Mouse (Mus musculus) monocyte, adult 5-6 weeks (primary cell): ENCODE results near the gene Phf7. TPM values are rescaled to one million over a fixed set of nuclear protein-coding genes. Genes with fewer than 3 reads are reported as not detected.

Source experiments
- ATAC-seq: fragments of 153-309, 156-312 bp; replicated peaks from 2 replicates; pipeline ENCODE4 v1.8.0; 2017; ENCODE audit warnings: mild to moderate bottlenecking; ENCODE audit not compliant: low TSS enrichment, insufficient number of reproducible peaks, severe bottlenecking, poor library complexity, low FRiP score
- total RNA-seq: library from RNA; stranded (forward); fragments of 200-1000, 200-491, 200-594 nt; gene quantifications from 3 replicates; pipeline ENCODE4 v1.2.3, GENCODE M21; 2017

Phf7 gene
- total RNA-seq, 1 experiment from 2014 or later = 14.0 TPM

DNA sequence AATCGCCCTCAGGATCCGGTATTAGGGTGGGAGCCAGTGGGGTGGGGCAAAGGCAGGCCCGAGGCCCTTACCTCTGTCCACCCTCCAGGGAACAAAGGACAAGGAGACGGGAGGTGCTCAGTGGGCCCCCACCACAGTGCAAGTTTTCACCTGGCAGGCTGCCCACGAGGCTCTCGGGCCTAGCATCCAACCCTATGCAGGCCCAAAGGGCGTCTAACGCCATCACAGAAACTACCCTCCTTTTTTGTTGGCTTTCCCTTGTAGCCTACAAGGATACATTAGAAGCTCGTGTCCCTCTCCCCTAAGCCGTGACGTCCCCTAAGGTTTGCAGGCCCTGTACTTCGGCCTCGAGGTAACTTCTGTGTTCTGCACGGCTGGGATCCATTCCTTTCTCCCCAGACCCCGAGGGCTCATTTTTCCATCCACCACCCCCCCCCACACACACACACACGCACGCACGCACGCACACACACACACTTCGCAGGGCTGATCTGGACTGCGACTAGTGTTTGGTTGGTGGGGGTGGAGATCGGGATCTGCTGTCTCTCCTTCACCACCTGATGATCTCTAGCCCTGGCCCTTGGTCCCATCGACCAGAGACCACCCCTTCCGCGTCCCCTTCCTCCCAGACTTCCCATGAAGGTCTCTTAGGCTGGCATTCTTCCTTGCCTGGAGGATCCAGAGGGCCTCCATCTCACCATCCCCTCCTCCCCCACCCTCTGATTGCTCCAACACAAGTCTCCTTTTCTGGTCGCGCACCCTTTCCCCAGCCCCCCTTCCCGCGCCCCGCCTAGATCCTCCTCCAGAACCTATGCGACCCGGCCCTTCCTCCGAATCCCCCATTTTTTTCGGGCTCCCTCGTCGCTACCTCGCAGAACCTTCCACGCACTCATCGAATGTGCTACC is 45.3 kb downstream of the Phf7 start:
- ATAC-seq = no peak

DNA sequence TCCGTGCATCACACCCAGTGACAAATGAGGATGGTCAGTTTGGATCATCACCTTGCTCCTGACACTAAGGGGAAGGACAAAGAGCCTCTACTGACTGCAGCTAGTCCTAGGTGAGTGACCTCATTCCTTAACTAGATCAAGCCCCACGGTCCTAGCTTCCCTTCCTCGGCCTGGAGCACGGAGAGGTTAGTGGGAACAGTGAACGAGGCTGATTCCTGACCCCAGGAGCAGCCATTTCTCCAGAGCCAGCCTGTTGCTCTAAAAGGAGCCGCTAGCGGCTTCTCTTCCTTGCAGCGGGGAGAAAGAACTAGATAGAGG is 45.9 kb downstream of the Phf7 start:
- ATAC-seq = no peak

DNA sequence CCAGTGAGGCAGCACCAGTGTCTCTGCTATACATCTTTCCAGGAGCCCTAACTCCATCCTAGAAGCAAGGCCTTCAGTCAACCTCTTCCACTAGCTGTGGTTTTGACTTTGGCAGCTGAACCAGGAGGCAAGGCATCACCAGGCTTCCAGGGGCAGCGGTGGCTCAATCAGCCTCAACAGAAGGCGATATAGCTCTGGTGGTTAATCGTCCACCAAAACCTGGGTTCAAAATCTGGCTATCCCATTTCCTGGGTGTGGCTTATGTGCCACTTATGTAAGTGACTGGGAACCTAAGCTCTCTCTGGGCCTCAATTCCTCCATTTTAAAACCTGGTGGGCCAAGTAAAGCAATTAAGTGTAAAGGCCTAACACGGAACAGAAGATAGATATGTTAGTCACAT is 46.3 kb downstream of the Phf7 start:
- ATAC-seq = no peak

DNA sequence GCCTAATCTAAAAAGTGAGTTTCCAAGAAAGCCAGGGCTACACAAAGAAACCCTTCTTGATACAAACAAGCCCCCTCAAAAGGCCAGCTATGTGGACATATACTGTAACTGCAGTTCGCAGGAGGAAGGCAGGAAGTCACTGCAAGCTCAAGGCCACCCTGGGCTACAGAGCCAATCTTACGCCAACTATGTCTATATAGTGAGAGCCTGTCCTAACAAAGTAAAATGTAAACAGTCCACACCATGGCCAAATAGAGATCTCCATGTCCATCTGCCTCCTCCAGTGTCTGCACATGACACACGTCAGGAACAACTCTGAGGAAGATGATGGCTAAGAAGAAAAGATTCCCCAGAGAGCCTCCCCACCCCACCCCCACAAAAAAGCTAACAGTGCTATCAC is 51.1 kb downstream of the Phf7 start:
- no peak for ATAC-seq

DNA sequence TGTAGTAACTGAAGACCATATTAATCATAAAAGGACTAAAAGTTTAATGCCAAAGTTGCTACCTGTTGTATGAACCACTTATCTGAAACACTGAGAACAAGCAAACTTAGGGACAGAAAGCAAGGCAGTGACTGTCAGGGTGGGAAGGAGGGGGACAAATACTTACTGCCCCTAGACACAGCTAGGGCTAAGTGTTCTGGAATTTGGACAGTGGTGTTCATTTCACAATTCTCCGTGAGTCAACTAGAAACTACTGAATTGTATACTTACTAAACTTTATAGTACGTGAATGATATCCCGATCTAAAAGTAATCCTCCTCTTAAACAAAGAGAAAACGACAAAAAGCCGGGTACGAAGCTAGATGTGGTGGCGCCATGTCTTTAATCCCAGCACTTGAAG is 51.5 kb downstream of the Phf7 start:
- no peak for ATAC-seq

DNA sequence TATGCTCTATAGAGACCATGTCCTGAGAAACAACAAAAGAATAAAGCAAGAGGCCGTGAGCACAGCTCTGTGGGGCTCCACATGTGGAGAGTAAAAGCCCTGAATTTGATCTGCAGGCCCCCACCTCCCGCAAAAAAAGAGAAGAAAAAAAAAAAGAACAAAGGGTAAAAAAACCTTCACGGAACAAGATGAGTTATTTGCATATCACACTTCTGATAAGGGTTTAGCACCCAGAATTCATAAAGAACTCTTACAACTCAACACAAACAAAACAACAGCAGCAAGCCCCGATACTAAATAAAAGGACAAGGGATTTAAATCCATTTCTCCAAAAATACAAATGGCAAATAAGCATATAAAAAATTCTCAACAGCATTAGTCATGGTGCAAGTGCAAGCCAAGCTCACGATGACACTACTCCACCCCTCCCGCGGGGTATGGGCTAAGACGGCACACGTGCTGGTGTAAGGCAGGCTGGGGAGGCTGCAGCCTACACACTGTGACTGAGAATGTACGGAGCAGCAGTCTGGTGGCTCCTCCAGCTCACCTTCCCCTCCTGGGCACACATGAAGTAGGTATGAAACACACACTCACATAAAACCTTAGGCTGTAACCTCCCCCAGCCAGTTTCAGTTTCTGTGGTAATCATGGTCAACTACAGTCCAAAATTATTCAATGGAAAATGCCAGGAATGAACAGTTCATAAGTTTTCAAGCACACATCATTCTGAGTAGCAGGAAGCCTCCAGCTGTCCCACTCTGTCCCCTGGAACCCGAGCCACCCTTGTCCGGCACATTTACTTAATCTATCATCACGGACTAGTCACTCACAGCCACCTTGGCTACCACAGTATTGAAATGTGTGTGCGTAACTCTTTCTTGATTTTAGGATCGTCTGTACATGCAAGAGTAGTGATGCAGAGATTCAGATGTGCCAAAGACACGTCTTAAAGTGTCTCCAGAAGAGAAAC is 53.3 kb downstream of the Phf7 start:
- no peak for ATAC-seq

DNA sequence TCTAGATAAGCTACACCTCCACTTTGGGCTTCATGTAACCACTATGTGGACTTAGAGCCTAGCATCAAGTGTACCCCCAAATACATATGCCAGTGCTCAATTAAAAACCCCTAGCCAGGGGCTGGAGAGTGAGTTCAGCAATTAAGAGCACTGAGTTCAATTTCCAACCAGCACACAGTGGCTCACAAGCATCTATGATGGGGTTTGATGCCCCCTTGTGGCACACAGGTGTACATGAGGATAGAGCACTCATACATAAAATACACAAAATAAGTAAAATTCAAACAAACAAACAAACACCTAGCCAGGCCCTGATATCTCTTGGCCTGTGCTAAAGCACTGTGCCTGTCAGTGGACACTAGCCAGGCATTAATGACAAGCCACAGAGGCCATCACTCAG is 55.1 kb downstream of the Phf7 start:
- ATAC-seq = peak; percentile 63; the same call in 1 of the 2 replicates

DNA sequence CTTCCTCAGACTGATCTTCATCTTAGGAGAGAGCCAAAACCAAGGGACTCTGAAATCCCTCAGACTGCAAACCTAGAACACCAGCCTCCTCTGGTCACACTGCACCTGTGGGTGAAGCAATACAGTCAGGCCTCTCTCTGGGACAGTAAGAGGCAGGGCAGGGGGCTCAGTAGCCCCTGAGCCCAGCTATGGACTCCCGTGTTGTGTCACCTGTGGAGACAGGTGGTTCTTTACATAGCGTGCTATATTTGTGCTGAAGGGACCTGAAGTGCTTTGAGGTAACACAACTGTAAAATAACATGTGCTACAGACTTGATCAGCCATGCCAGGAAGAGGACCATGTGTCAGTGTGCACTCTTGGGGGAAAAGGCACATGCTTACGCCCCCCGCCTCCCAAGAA is 55.6 kb downstream of the Phf7 start:
- no peak for ATAC-seq

DNA sequence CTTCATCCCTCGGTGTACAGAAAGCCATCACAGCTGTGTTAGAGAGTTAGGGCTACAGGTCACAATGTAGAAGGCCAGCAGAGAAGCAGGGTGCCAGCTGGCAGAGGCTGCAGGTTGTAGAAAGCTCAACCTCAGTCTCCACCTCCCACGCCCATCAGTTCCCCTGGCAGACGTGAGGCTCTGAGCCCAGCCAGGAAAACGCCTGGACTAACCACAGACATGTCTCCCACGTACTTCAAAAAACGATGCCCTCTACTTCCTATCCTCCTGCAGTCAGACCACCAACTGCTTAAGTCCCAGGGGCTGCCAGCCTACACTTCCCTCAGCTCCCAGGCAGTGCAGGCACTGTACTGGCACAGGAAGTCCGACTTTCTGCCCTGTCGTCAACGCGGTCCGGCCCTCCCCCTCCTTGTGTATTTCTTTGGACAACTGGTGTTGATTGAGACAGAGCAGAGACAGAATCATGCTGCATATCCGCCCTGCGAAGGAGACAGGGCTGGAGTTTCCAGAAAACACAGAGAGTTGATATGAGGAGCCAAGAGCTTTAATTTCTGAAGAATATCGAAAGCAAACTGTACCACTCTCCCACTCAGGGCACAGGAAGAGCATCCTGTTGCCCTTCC is 56.1 kb downstream of the Phf7 start:
- ATAC-seq = no peak; the same call in 1 of the 2 replicates

DNA sequence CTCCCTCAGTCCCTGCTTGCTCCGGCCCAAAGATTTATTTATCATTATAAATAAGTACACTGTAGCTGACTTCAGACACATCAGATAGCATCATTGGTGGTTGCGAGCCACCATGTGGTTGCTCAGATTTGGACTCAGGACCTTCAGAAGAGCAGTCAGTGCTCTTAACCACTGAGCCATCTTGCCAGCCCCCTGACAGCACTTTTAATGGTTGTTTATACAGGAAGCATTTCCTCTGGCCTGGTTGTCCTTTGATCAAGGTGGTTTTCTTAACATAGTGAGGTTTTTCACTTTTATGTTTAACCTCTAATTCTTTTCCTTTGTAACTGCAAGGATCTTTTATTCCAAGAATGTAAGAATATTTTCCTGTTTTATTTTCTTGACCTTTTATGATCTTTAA is 56.7 kb downstream of the Phf7 start:
- ATAC-seq = no peak

DNA sequence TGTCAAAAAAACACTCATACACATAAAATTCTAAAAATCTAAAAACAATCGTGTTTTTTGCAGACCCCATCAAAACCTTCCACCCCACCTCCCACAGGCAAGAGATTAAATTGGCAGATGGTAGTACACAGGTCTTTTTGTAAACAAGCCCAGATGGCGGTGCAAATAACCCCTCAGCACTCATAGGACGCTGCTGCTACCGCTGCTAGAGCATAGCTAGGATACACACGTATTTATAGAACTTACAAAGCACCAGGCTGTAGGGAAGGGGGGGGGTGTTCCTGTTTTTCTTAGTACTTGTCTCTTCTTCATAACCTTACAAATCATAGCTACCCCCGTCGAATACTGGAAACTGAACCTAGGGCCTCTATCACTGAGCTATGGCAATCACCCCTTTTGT is 57.3 kb downstream of the Phf7 start:
- ATAC-seq = no peak

DNA sequence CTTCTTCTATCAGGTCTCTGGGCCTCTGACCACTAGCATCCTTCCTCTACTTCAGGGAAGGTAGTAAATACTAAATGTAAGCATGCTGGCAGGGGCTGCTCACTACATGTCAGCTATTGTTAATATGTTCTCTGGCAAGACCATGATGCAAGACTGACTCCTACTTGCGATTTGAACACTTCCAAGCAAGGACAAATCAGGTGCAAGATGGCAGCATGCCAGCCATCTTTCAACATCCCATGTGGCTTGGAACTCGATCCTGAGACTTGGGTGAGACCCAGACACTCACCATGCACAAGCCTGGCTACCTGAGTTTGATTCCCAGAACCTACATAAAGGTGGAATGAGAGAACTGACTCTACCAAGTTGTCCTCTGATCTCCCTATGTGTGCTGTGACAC is 59.2 kb downstream of the Phf7 start:
- ATAC-seq = no peak

DNA sequence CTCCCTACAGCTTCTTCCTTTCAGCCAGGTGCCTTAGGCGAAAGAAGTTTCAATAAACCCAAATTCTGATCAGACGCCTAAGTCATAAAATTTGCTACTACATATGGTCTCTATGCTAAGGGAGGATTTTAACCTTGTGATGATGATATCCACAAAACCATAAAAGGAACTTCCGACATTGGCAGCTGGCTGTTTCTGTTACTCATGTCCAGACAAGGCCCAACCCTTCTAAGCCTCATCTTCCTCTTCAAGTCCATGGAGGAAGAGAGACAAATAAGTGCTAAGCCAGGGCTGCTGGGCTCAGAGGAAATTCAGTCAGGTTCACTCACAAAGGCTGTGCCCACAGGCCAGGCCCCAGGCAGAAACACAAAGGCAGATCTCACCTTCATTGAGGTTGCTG is 61.8 kb downstream of the Phf7 start:
- 0 out of 2 replicates have a peak, but pooled peaks have one; percentile 48 for ATAC-seq

DNA sequence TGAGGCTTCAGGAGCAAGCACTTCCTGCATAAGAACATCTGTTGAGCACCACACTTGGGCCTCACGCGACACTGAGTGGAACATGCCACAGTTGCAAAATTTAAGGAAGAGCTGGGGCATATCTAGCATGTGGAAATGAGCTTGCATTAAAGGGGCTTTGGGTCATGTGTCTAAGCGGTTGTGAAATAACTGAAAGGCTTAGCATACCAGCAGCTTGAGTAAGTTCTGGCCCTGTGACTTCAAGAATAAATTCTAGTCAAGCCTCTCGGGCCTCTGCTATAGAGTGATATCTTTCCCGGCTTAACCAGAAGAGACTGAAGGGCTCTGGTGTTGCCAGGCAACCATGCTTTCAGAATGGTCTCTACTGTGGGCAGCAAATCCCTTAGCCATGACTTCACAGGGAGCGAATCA is 62.3 kb downstream of the Phf7 start:
- ATAC-seq = peak; percentile 22; the same call in 1 of the 2 replicates

Other genes with a start within 250 kb of the Phf7 start
- 17.0 to 29.2 TPM (median 20.6 TPM) in 3 replicates for gene Glt8d1, start 249.9 kb downstream of the Phf7 start, total RNA-seq
- gene Spcs1, start 249.6 kb downstream of the Phf7 start, total RNA-seq = 73.5 to 105 TPM (median 73.5 TPM) in 3 replicates
- 41.7 to 67.0 TPM (median 49.4 TPM) in 3 replicates for gene Pbrm1, start 232.2 kb downstream of the Phf7 start, total RNA-seq
- gene Gnl3, start 232.2 kb downstream of the Phf7 start, total RNA-seq = 99.4 to 162 TPM (median 133 TPM) in 3 replicates
- 28.8 to 62.7 TPM (median 40.4 TPM) in 3 replicates for gene Smim4, start 122.4 kb downstream of the Phf7 start, total RNA-seq
- gene Nt5dc2, start 120.3 kb downstream of the Phf7 start, total RNA-seq = 1.7 to 2.7 TPM in 2 of 3 replicates, not detected in the other
- not detected in 3 replicates for gene Stab1, start 82.7 kb downstream of the Phf7 start, total RNA-seq
- gene Tnnc1, start 43.0 kb downstream of the Phf7 start, total RNA-seq = not detected in 3 replicates
- 88.8 to 157 TPM (median 111 TPM) in 3 replicates for gene Nisch, start 34.4 kb downstream of the Phf7 start, total RNA-seq
- not detected in 3 replicates for gene Sema3g, start 33.5 kb downstream of the Phf7 start, total RNA-seq
- gene Bap1, start 133 bp upstream of the Phf7 start, total RNA-seq = 40.4 to 69.5 TPM (median 59.6 TPM) in 3 replicates
- gene Dnah1, start 72.6 kb upstream of the Phf7 start, total RNA-seq = under 0.01 TPM in 1 of 3 replicates, not detected in the others
- 67.9 to 73.5 TPM (median 73.1 TPM) in 3 replicates for gene Capn7, start 85.3 kb upstream of the Phf7 start, total RNA-seq
- gene Sh3bp5, start 184.8 kb upstream of the Phf7 start, total RNA-seq = 37.1 to 51.1 TPM (median 40.7 TPM) in 3 replicates
- gene Eaf1, start 243.1 kb upstream of the Phf7 start, total RNA-seq = 29.3 to 40.9 TPM (median 37.0 TPM) in 3 replicates
- gene Mettl6, start 243.7 kb upstream of the Phf7 start, total RNA-seq = 46.2 to 75.1 TPM (median 57.2 TPM) in 3 replicates